Mouse (Mus musculus) ovary, postnatal 14 days (tissue): ENCODE measurements around the gene Resp18.

ENCODE experiments used
- DNase-seq: peaks from one replicate; pipeline ENCODE4 v3.0.0; 2022; ENCODE audit warnings: low spot score

The Resp18 gene

GRCm38 (mm10) chr1:75278228-75278627 is at the start of gene Resp18:
Gene Resp18, minus strand, starts transcription at chr1:75278415.
- DNase-seq: no peak

- DNase-seq: no peak
Measured at GRCm38 (mm10) chr1:75327461-75327860, 49.2 kb upstream of the Resp18 start.

- DNase-seq: no peak
Measured at GRCm38 (mm10) chr1:75319166-75319565, 41.0 kb upstream of the Resp18 start.

GRCm38 (mm10) chr1:75318736-75319135 is 40.5 kb upstream of the Resp18 start:
- DNase-seq: no peak

- DNase-seq: no peak
Measured at GRCm38 (mm10) chr1:75318301-75318700, 40.1 kb upstream of the Resp18 start.

- DNase-seq: peak; percentile 100
Measured at GRCm38 (mm10) chr1:75317241-75318201, 39.3 kb upstream of the Resp18 start, which contains the start of gene Dnpep. Gene Dnpep, minus strand, starts transcription at chr1:75317990.

GRCm38 (mm10) chr1:75316861-75317240 is 38.6 kb upstream of the Resp18 start:
- peak; percentile 79 for DNase-seq

GRCm38 (mm10) chr1:75315456-75316365 is 37.5 kb upstream of the Resp18 start:
- no peak for DNase-seq

- DNase-seq: no peak
Measured at GRCm38 (mm10) chr1:75315011-75315410, 36.8 kb upstream of the Resp18 start.

- DNase-seq: no peak
Measured at GRCm38 (mm10) chr1:75311694-75312093, 33.5 kb upstream of the Resp18 start.

- DNase-seq: no peak
Measured at GRCm38 (mm10) chr1:75304662-75305061, 26.4 kb upstream of the Resp18 start.

GRCm38 (mm10) chr1:75294294-75294693 is 16.1 kb upstream of the Resp18 start:
- DNase-seq: no peak

- DNase-seq: no peak
Measured at GRCm38 (mm10) chr1:75293331-75293701, 15.1 kb upstream of the Resp18 start.

GRCm38 (mm10) chr1:75292476-75293330 is 14.5 kb upstream of the Resp18 start:
- DNase-seq: no peak

- DNase-seq: no peak
Measured at GRCm38 (mm10) chr1:75291321-75291720, 13.1 kb upstream of the Resp18 start.

- no peak for DNase-seq
Measured at GRCm38 (mm10) chr1:75290582-75290981, 12.4 kb upstream of the Resp18 start.

- no peak for DNase-seq
Measured at GRCm38 (mm10) chr1:75289888-75290431, 11.7 kb upstream of the Resp18 start.

GRCm38 (mm10) chr1:75289376-75289775 is 11.2 kb upstream of the Resp18 start:
- no peak for DNase-seq

GRCm38 (mm10) chr1:75284911-75285310 is 6.7 kb upstream of the Resp18 start:
- no peak for DNase-seq

GRCm38 (mm10) chr1:75283017-75283416 is 4.8 kb upstream of the Resp18 start:
- DNase-seq: no peak
